Mouse (Mus musculus): ENCODE results near the gene Slain2. TPM values are rescaled to one million over a fixed set of nuclear protein-coding genes. Genes with fewer than 3 reads are reported as not detected.

Slain2 gene
- 7.8 and 9.1 TPM in 2 replicates for polyA plus RNA-seq (2015; fragmentation: Nextera tagmentation; extraction: Ambion mirVana)

DNA sequence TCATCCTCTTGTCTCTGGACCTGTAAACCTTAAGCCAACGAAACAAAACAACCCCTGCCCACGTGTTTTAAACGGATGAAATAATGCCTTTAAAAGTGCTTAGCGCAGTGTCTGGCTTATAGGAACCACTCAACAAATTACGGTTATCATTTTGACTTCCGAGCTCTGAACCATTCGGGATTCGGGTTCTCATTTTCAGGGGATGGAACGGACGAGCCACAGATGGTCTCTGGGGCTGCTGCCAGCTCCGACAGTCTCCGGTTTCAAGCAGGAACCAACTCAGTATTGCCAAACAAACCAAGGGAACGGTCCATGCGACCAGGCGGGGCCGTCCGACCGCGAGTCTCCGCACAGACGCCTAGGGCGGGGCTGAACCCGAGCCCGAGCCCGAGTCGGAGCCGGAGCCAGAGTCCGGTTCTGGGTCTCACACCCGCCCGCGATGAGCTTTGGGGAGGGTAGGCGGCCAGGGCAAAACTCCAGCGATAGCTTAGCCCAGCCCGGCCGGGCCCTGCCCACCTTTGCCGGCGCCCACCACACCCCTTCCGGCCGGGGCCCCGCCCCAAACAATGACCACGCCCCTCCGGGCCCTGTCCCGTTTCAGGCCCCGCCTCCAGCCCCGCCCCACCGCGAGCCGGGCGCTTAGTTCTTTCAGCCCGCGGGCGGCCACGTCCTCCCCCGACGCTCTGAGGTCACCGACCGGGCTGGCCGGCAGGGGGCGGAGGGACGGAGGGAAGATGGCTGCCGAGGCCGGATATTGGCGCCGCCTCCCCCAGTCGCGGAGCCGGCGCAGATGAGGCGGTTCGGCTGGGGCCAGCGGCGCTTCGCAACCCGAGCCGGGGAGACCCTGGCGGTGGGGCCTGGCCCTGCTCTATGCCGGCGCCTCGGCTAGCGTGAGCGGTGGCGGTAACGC lies at the start of gene Slain2:
TSS of gene Slain2 (plus strand) at position 657 of the 910 bp plus-strand sequence.
- Histone ChIP-seq H3K4me2 (ENCODE audit: low read depth, low read length) (peak within 1 kb of the TSS; percentile 69), H3K9me3 (ENCODE audit: control insufficient read depth, low read length) (no peaks in the 10 kb centered on the region), H3K27me3 (replicated peaks; ENCODE audit: control insufficient read depth, insufficient read depth, low read length) (no peaks in the 10 kb centered on the region), H3K9ac (ENCODE audit: low read depth, low read length) (peak within 1 kb of the TSS; percentile 99), H3K36me3 (ENCODE audit: control insufficient read depth, insufficient read depth, low read length) (no peaks in the 10 kb centered on the region), H3K4me3 (ENCODE audit: low read length) (peak within 1 kb of the TSS; percentile 92), H3K27ac (ENCODE audit: low read length) (peak within 1 kb of the TSS; percentile 98), H3K4me1 (ENCODE audit: control insufficient read depth, insufficient read depth, low read length) (peaks cover 18% of the 10 kb centered on the region)
- under 1% methylated on average over 82 of the region's 83 CpGs for WGBS
- ATAC-seq = peak; percentile 94

DNA sequence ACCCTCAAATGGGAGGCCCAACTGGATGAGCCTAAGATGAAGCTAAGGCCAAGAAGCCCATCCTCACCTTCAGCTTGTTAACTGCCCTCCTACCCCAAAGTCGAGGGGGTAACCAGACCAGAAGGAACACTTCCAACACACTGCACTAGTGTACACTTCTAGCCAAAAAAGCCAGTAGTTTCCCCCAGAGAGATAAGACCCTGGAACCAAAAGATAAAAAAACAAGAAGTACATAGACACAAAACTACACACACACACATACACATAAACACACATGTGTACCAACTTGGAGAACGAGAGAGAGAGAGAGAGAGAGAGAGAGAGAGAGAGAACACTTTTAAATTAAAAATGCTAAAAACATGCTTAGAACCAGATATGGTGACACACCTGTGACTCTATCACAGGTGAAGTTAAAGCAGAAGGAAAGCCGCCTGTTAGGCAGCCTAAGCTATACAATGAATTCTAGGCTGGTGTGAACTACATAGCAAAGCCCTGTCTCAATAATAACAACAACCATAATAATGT lies 49.4 kb upstream of the Slain2 start:
- Histone ChIP-seq H3K27ac (ENCODE audit: low read length) (no peak overlapping the region), H3K36me3 (ENCODE audit: control insufficient read depth, insufficient read depth, low read length) (no peaks in the 10 kb centered on the region), H3K9me3 (ENCODE audit: control insufficient read depth, low read length) (no peaks in the 10 kb centered on the region), H3K4me2 (ENCODE audit: low read depth, low read length) (no peak overlapping the region), H3K9ac (ENCODE audit: low read depth, low read length) (no peak overlapping the region), H3K27me3 (replicated peaks; ENCODE audit: control insufficient read depth, insufficient read depth, low read length) (no peaks in the 10 kb centered on the region), H3K4me1 (ENCODE audit: control insufficient read depth, insufficient read depth, low read length) (peaks cover 9% of the 10 kb centered on the region), H3K4me3 (ENCODE audit: low read length) (no peak overlapping the region)
- WGBS = 80% methylated on average over 3 of the region's 3 CpGs
- ATAC-seq = no peak

DNA sequence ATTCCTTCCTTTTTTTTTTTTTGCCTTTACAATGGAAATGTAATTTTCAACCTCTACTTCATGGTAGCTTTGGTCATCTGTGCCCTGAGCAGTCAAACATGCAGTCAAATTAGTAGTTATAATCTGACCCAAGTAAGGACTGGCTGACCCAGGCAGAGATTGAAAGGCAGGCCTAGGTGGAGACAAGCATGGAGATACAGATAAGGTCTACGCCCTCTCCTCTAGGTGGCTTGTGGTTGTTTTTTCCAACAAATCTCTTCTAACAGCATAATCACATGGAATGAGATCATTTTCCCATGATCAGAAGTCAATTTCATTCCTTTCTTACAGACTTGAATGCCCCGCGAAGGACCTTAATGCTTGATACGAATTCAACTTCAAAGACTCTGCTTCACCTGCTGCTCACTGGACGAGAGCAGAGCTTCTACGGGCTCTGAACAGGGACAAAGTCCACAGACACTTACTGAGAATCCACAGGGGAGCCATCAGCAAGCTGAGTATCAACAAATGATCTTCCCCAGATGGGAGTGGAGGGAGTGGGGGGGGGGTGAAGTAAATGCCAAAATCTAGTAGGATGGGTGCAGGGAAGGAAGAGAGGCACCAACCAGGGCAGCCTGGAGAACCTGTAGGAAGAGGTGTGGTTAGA lies 47.7 kb upstream of the Slain2 start:
- no peak overlapping the region for H3K9ac ChIP-seq (ENCODE audit: low read depth, low read length)
- 43% methylated on average over 6 of the region's 6 CpGs for WGBS
- H3K27me3 ChIP-seq (replicated peaks; ENCODE audit: control insufficient read depth, insufficient read depth, low read length) = no peaks in the 10 kb centered on the region
- peaks cover 9% of the 10 kb centered on the region for H3K4me1 ChIP-seq (ENCODE audit: control insufficient read depth, insufficient read depth, low read length)
- peak; percentile 22; the same call in 1 of the 2 replicates for ATAC-seq
- no peaks in the 10 kb centered on the region for H3K9me3 ChIP-seq (ENCODE audit: control insufficient read depth, low read length)
- peak overlapping the region; percentile 66 for H3K4me2 ChIP-seq (ENCODE audit: low read depth, low read length)
- no peaks in the 10 kb centered on the region for H3K36me3 ChIP-seq (ENCODE audit: control insufficient read depth, insufficient read depth, low read length)
- H3K27ac ChIP-seq (ENCODE audit: low read length) = peak overlapping the region; percentile 50
- peak overlapping the region; percentile 51 for H3K4me3 ChIP-seq (ENCODE audit: low read length)

DNA sequence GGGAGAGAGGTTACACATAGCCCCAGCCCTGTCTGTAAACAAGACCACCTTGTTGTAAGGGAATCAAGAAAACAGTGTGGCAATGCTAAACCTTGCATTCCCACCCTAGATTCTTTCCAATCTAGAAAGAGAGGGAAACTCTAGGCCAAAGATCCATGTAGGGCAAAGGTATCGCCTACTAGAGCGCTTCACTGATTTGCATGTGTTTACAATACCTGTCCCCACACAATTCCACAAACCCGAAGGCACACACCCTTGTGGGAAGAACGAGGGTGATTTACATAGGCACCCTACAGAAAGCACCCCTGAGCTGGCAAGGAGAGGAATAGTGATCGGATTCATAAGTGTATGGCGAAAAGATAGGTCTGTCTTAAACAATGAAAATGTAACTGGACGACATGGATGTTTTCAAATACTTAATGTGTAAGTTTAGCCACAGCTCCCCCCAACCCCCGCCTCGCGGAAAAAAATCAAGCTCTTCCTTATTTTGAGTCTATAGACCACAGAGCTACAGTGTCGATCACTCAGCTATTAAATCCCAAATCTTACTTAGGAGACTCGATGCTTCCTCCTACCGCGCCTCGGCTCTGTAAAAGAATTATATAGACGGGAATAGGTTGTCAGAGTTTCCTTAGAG lies 47.0 kb upstream of the Slain2 start:
- Histone ChIP-seq H3K9ac (ENCODE audit: low read depth, low read length) (peak overlapping the region; percentile 71; the same call in 1 of the 2 replicates), H3K27ac (ENCODE audit: low read length) (peak overlapping the region; percentile 81), H3K4me1 (ENCODE audit: control insufficient read depth, insufficient read depth, low read length) (peaks cover 9% of the 10 kb centered on the region)

DNA sequence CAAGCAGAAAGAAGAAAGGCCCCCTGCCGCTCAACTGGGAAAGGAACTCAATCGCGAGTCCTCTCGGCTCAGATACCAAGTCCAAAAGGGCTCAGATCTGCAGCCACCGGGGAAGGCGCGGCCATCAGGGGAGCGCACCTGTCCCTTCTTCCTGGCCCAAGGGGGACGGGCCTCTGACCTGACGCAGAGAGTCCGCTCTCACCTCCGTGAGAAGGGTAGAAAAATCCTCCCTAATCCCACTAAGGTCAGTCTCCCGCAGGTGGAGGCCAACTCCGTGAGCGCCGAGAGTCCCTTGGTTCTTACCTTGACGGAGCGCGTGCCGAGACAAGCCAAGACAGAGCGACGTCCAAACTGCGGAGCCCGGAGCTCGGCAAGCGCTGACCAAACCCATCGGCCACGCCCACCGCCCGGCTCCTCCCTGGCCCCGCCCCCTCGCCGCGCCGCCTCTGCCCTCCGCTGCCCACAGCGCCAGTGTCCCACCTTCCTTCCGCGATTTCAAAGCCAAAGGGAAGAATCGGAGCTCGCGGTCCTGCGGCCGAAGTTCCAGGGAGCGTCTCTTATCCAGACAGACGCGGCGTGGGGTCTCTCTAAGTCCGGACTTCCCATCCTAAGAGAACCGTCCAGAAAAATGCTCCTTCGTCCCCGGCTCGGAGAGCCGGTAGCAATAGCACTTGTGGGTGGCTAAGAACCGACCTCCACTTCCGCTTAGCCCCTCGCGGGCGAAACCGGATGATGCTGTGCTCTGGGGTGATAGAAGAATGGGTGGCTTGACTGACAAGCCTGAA lies 45.8 kb upstream of the Slain2 start, which contains the start of gene Tec:
TSS of gene Tec (minus strand) at position 393 of the 785 bp plus-strand sequence.
- peak within 1 kb of the TSS; percentile 51 for H3K4me3 ChIP-seq (ENCODE audit: low read length)
- peak; percentile 96 for ATAC-seq
- no peaks in the 10 kb centered on the region for H3K36me3 ChIP-seq (ENCODE audit: control insufficient read depth, insufficient read depth, low read length)
- no peaks in the 10 kb centered on the region for H3K9me3 ChIP-seq (ENCODE audit: control insufficient read depth, low read length)
- WGBS = under 1% methylated on average over 60 of the region's 60 CpGs
- peak within 1 kb of the TSS; percentile 71 for H3K9ac ChIP-seq (ENCODE audit: low read depth, low read length)
- H3K27me3 ChIP-seq (replicated peaks; ENCODE audit: control insufficient read depth, insufficient read depth, low read length) = no peaks in the 10 kb centered on the region
- H3K4me1 ChIP-seq (ENCODE audit: control insufficient read depth, insufficient read depth, low read length) = peaks cover 9% of the 10 kb centered on the region
- H3K4me2 ChIP-seq (ENCODE audit: low read depth, low read length) = peak within 1 kb of the TSS; percentile 66
- H3K27ac ChIP-seq (ENCODE audit: low read length) = peak within 1 kb of the TSS; percentile 81

More for the DNA sequence above, 47.0 kb upstream of the Slain2 start:
- WGBS = 19% methylated on average over 16 of the region's 16 CpGs
- no peaks in the 10 kb centered on the region for H3K36me3 ChIP-seq (ENCODE audit: control insufficient read depth, insufficient read depth, low read length)
- H3K4me3 ChIP-seq (ENCODE audit: low read length) = peak overlapping the region; percentile 51
- peak overlapping the region; percentile 66 for H3K4me2 ChIP-seq (ENCODE audit: low read depth, low read length)
- ATAC-seq = no peak
- H3K27me3 ChIP-seq (replicated peaks; ENCODE audit: control insufficient read depth, insufficient read depth, low read length) = no peaks in the 10 kb centered on the region
- no peaks in the 10 kb centered on the region for H3K9me3 ChIP-seq (ENCODE audit: control insufficient read depth, low read length)

DNA sequence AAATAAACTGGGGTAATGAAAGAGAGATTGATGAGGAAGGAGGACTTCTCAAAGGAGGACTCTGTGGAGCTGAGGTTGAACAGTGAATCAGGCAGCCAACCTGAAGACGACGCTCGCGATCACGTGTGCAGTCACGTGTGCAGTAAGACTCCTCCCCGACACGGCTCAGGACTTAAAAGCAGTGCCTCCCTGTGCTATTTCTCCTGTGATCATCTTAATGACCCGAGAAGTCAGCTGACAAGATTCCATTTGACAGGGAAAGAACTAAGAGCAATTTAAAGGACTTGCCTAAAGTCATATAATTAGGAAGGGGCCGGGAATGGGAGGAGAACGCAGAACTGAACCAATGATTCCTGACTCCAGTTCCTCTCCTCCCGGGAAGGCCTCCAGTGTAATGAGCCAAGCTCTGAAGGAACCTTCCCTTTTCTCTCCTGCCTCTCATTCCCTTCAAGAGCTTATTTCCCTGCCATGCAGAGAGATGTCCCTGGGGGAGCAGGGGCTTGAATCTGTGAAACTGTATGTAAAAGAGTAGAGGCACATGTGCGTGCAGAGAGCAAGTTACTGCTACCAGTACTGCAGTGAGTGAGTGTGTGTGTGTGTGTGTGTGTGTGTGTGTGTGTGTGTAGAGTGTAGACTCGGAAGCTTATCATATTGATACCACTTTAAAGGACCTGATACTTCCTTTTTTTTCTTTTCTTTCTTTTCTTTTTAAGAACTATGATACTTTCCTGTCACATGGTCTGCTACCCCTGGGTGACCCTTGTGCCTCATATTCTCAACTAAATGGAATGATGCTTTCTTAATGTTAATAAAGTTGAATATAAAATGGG lies 44.1 kb upstream of the Slain2 start:
- no peaks in the 10 kb centered on the region for H3K36me3 ChIP-seq (ENCODE audit: control insufficient read depth, insufficient read depth, low read length)
- H3K9me3 ChIP-seq (ENCODE audit: control insufficient read depth, low read length) = no peaks in the 10 kb centered on the region
- H3K4me1 ChIP-seq (ENCODE audit: control insufficient read depth, insufficient read depth, low read length) = peaks cover 9% of the 10 kb centered on the region
- H3K4me3 ChIP-seq (ENCODE audit: low read length) = no peak overlapping the region
- no peak overlapping the region for H3K9ac ChIP-seq (ENCODE audit: low read depth, low read length)
- ATAC-seq = no peak
- no peak overlapping the region for H3K4me2 ChIP-seq (ENCODE audit: low read depth, low read length)
- no peak overlapping the region for H3K27ac ChIP-seq (ENCODE audit: low read length)
- H3K27me3 ChIP-seq (replicated peaks; ENCODE audit: control insufficient read depth, insufficient read depth, low read length) = no peaks in the 10 kb centered on the region
- WGBS = 78% methylated on average over 14 of the region's 14 CpGs

DNA sequence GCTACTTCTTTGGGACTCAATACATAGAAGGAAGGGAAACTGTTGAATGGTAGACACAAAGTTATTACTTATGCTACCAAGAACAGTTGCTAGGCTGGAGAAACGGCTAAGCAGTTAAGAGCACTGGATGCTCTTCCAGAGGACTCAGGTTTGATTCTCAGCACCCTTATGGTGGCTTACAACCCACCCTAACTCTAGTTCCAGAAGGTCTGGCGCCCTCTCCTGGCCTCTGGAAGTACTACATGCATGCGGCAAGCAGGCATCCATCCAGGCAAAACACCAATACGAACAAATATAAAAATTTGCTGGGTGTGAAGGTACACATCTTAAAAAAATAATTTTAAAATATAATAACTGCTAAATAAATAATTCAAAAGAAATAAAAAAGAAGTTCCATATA lies 43.0 kb upstream of the Slain2 start:
- no peaks in the 10 kb centered on the region for H3K27me3 ChIP-seq (replicated peaks; ENCODE audit: control insufficient read depth, insufficient read depth, low read length)
- WGBS = 74% methylated on average over 4 of the region's 4 CpGs
- H3K4me3 ChIP-seq (ENCODE audit: low read length) = no peak overlapping the region
- H3K36me3 ChIP-seq (ENCODE audit: control insufficient read depth, insufficient read depth, low read length) = no peaks in the 10 kb centered on the region
- H3K27ac ChIP-seq (ENCODE audit: low read length) = no peak overlapping the region
- peaks cover 9% of the 10 kb centered on the region for H3K4me1 ChIP-seq (ENCODE audit: control insufficient read depth, insufficient read depth, low read length)
- no peak overlapping the region for H3K4me2 ChIP-seq (ENCODE audit: low read depth, low read length)
- no peaks in the 10 kb centered on the region for H3K9me3 ChIP-seq (ENCODE audit: control insufficient read depth, low read length)
- H3K9ac ChIP-seq (ENCODE audit: low read depth, low read length) = no peak overlapping the region
- no peak for ATAC-seq

DNA sequence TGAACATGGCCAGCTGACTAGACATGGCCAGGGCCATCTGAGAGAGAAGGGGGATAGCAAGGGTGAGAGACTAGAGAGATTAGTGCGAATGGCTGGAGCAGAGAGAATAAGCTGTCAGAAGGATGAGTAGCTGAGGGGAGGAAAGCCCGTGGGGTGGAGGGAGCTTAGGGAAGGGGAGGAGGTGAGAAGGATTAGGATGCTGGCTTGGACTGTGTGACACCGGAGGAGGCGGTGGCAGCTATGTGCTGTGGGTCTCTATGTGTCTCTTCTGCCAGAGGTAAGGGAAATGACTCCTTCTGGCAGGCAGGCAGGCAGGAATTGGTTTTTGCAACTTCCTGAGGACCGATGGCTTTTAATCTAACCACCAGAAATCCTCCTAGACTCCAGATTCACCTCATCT lies 34.4 kb upstream of the Slain2 start:
- no peaks in the 10 kb centered on the region for H3K9me3 ChIP-seq (ENCODE audit: control insufficient read depth, low read length)
- H3K4me3 ChIP-seq (ENCODE audit: low read length) = no peak overlapping the region
- H3K4me1 ChIP-seq (ENCODE audit: control insufficient read depth, insufficient read depth, low read length) = peaks cover 5% of the 10 kb centered on the region
- H3K27me3 ChIP-seq (replicated peaks; ENCODE audit: control insufficient read depth, insufficient read depth, low read length) = no peaks in the 10 kb centered on the region
- no peaks in the 10 kb centered on the region for H3K36me3 ChIP-seq (ENCODE audit: control insufficient read depth, insufficient read depth, low read length)
- H3K9ac ChIP-seq (ENCODE audit: low read depth, low read length) = no peak overlapping the region
- H3K27ac ChIP-seq (ENCODE audit: low read length) = no peak overlapping the region
- 38% methylated on average over 5 of the region's 5 CpGs for WGBS
- H3K4me2 ChIP-seq (ENCODE audit: low read depth, low read length) = no peak overlapping the region
- ATAC-seq = no peak
